Mouse (Mus musculus): ENCODE data around the gene Prorsd1.

DNA sequence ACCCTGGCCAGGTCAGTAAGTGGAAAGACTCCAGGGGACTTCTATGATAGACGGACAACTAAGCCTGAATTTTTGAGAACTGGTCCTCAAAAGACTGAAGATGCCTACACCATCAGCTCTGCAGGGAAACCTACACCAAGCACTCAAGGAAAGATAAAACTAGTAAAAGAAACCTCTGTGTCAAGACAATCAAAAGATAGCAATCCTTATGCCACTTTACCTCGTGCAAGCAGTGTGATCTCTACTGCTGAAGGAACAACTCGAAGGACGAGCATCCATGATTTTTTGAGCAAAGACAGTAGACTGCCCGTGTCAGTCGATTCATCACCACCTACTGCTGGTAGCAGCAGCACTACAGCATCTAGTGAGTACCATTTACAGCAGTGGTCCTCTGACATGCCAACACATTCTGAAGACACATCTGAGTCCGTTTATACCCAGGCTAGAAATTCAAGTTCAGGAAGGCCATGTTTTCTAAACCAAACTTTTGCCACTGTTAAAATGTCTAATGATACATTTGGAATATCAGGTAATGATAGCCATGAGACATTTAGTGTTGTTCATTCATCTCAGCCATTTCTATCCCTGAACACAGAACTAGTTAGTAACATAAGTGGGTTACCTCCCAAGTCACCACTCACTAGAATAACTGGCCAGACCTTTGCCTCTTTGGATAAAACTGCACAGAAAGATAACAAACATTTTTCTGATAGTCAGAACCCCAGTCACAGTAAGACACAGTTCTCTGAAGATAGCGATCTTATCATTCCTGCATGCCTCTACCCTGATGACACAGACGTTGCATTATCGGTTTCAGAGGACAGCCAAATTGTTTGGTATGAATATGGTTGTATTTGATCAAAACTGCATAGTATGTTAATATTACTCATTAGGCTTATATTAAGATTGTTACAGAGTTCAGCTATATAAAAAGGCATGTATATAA, 10.6 kb downstream of the Prorsd1 start:
- no peak for TF ChIP-seq EP300 (IDR thresholded peaks at IDR 0.05; ENCODE audit: low read length)
- no peak for TF ChIP-seq CTCF (conservative IDR thresholded peaks at IDR 0.05 in 1 of 2, IDR thresholded peaks at IDR 0.05 in 1 of 2; ENCODE audit: low read depth in 2 of 2, low read length in 2 of 2)
- TF ChIP-seq UBTF (IDR thresholded peaks at IDR 0.05; ENCODE audit: low read depth, low read length): no peak
- TF ChIP-seq MAFK (IDR thresholded peaks at IDR 0.05; ENCODE audit: insufficient replicate concordance, low read length): no peak
- TF ChIP-seq POLR2A (IDR thresholded peaks at IDR 0.05; ENCODE audit: low read depth, low read length): no peak
- no peak for TF ChIP-seq USF1 (IDR thresholded peaks at IDR 0.05; ENCODE audit: low read depth, low read length)
- no peak for TF ChIP-seq GABPA (IDR thresholded peaks at IDR 0.05; ENCODE audit: insufficient replicate concordance, low read depth, low read length)

All from CH12.LX (cell line).